Mouse (Mus musculus): Measurements from ENCODE around the gene Tm9sf2.
A peak's percentile ranks its signal among the peaks of the same experiment; 100 is the strongest.

- peak; percentile 26; the same call in 1 of the 2 replicates for TF ChIP-seq POLR2A (IDR thresholded peaks at IDR 0.05; ENCODE audit: borderline replicate concordance, extremely low read depth, insufficient read depth, insufficient read length, poor library complexity, severe bottlenecking)
- no peak for TF ChIP-seq CTCF (IDR thresholded peaks at IDR 0.05; ENCODE audit: borderline replicate concordance, extremely low read depth, insufficient read depth, insufficient read length)
These were observed 2.0 kb upstream of the Tm9sf2 start for GRCm38 (mm10) chr14:122104881-122105280.
